Mouse (Mus musculus): ENCODE results near the gene Mc1r.

- TF ChIP-seq CTCF (IDR thresholded peaks at IDR 0.05; ENCODE audit: control insufficient read depth, insufficient read depth, low read length): no peak
- no peak for TF ChIP-seq POLR2A (IDR thresholded peaks at IDR 0.05; ENCODE audit: borderline replicate concordance, control insufficient read depth, low read depth, low read length)
These were observed 19.9 kb downstream of the Mc1r start for GRCm38 (mm10) chr8:123426511-123427509.

All from bone marrow, adult 2 months (tissue).